Mouse (Mus musculus) brain, embryonic 14.5 days (tissue): ENCODE data around the gene Mthfd2l.

ENCODE experiments used
- CTCF ChIP-seq: fragments of 200-500 bp; IDR thresholded peaks from 2 replicates; pipeline ENCODE4 v1.5.1; 2012; ENCODE audit warnings: inconsistent platforms, mild to moderate bottlenecking, moderate library complexity, borderline replicate concordance; ENCODE audit not compliant: insufficient read depth, insufficient read length; ENCODE audit errors: extremely low read depth
- POLR2A ChIP-seq: fragments of 200-500 bp; IDR thresholded peaks from 2 replicates; pipeline ENCODE4 v1.6.1; 2012; ENCODE audit warnings: mild to moderate bottlenecking, inconsistent platforms, borderline replicate concordance; ENCODE audit not compliant: poor library complexity, insufficient read depth, insufficient read length, severe bottlenecking; ENCODE audit errors: extremely low read depth

GRCm38 (mm10) chr5:90897429-90897828, 33.5 kb upstream of the Mthfd2l start:
- no peak for TF ChIP-seq CTCF
- TF ChIP-seq POLR2A = no peak
